Mouse (Mus musculus) layer of hippocampus, adult 2 months (tissue): Measurements from ENCODE around the gene Coq8b. TPM values are rescaled to one million over a fixed set of nuclear protein-coding genes. Genes with fewer than 3 reads are reported as not detected.

ENCODE experiments used
- DNase-seq, 2 experiments: peaks; one replicate each; pipeline ENCODE4 v3.0.0; 2022; ENCODE audit warnings: low spot score in 2 of 2
- H3K27ac ChIP-seq: fragments of 200-600 bp; 2 replicates; pipeline ENCODE4 v1.8.1; 2022
- H3K4me3 ChIP-seq: fragments of 200-600 bp; 2 replicates; pipeline ENCODE4 v1.8.1; 2022; ENCODE audit warnings: mild to moderate bottlenecking
- CTCF ChIP-seq: fragments of 200-600 bp; conservative IDR thresholded peaks from 2 replicates; pipeline ENCODE4 v1.8.1; 2022; ENCODE audit warnings: antibody characterized with exemption, mild to moderate bottlenecking, moderate library complexity
- total RNA-seq, 2 experiments: library from RNA; stranded (reverse); gene quantifications; 2 replicates each; pipeline ENCODE4 v1.2.3; 2021

Gene Coq8b
- total RNA-seq, 2 experiments from 2014 or later: 36.1 to 37.9 TPM

DNA sequence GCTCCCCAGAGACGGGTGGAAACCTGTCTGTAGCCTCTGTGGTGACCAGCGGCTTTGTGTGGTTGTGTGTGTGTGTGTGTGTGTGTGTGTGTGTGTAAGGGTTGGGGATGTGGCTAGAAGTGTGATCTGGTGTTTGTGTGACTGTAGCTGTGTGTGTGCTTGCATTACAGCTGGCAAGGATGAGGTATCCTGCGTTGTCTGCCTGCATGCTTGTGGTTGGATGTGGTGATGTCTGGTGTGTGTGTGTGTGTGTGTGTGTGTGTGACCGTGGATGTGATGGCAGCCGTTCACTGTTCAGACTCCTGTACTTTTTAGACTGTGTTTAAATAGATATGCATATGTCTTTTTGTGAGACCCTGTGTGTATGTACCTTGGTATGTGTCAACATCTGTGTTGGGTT, 26.9 kb downstream of the Coq8b start:
- no peak for TF ChIP-seq CTCF
- Histone ChIP-seq H3K27ac (peak overlapping the region; percentile 95), H3K4me3 (peak overlapping the region; percentile 89)
- no peak for DNase-seq

- Histone ChIP-seq H3K4me3 (peak overlapping the region; percentile 89), H3K27ac (peak overlapping the region; percentile 95)
- peak; percentile 43 to 71 for DNase-seq
- TF ChIP-seq CTCF: no peak
Measured at GRCm38 (mm10) chr7:27260856-27261255, 28.0 kb downstream of the Coq8b start.

- H3K27ac ChIP-seq: peak overlapping the region; percentile 95
- DNase-seq: peak in 1 of 2 experiments; percentile 38
- no peak for TF ChIP-seq CTCF
- no peak overlapping the region; the same call in 1 of the 2 replicates for H3K4me3 ChIP-seq
Measured at GRCm38 (mm10) chr7:27261888-27262287, 29.1 kb downstream of the Coq8b start.

- no peak for TF ChIP-seq CTCF
- H3K4me3 ChIP-seq: no peak overlapping the region
- H3K27ac ChIP-seq: peak overlapping the region; percentile 6; the same call in 1 of the 2 replicates
- no peak for DNase-seq
Measured at GRCm38 (mm10) chr7:27264761-27265160, 31.9 kb downstream of the Coq8b start.

GRCm38 (mm10) chr7:27266515-27267128, 33.8 kb downstream of the Coq8b start:
- H3K27ac ChIP-seq: peak overlapping the region; percentile 83
- no peak for TF ChIP-seq CTCF
- DNase-seq: peak; percentile 83 to 92
- H3K4me3 ChIP-seq: no peak overlapping the region

DNA sequence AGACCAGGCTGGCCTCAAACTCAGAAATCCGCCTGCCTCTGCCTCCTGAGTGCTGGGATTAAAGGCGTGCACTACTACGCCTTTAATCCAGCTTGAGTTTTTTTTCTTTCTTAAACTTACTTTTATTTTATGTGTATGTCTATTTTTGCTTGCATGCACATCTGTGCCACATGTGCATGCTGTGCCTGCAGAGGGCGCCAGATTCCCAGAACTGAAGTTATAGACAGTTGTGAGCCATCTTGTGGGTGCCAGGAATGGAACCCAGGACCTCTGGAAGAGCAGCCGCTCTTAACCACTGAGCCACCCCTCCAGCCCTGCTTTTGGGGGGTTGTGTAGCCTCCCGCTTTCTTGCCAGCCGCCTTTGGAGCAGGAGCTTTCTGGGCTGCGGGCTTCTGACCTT, 38.6 kb downstream of the Coq8b start:
- no peak overlapping the region for H3K4me3 ChIP-seq
- TF ChIP-seq CTCF: peak; percentile 42
- no peak overlapping the region for H3K27ac ChIP-seq
- DNase-seq: no peak

DNA sequence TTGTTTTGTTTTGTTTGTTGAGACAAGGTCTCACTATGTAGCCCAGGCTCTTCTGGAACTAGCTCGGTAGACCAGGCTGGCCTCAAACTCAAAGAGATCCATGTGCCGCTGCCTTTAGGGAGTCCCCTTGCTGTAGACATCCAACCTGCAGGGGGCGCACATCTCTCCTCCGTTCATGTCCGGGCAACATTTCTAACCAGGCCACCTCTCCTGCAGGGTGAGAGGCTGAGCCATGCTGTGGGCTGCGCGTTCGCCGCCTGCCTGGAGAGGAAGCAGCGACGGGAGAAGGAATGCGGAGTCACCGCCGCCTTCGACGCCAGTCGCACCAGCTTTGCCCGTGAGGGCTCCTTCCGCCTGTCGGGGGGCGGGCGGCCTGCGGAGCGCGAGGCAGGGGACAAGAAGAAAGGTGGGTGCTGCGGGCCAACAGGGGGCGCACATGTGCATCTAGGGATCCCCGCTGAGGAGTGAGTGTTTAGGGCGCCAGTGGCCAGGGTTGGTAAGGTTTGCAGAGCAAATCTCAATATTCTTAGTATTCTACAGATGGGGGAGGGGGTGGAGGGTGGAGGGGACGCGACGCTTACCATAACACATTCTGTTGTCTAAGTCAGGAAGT, 41.0 kb downstream of the Coq8b start:
- no peak overlapping the region for H3K4me3 ChIP-seq
- 0 out of 2 replicates have a peak overlapping the region, but pooled peaks have one; percentile 32 for H3K27ac ChIP-seq
- peak; percentile 58 for TF ChIP-seq CTCF
- no peak for DNase-seq

- no peak for TF ChIP-seq CTCF
- no peak overlapping the region for H3K4me3 ChIP-seq
- H3K27ac ChIP-seq: no peak overlapping the region
- no peak for DNase-seq
Measured at GRCm38 (mm10) chr7:27274916-27275315, 42.1 kb downstream of the Coq8b start.

DNA sequence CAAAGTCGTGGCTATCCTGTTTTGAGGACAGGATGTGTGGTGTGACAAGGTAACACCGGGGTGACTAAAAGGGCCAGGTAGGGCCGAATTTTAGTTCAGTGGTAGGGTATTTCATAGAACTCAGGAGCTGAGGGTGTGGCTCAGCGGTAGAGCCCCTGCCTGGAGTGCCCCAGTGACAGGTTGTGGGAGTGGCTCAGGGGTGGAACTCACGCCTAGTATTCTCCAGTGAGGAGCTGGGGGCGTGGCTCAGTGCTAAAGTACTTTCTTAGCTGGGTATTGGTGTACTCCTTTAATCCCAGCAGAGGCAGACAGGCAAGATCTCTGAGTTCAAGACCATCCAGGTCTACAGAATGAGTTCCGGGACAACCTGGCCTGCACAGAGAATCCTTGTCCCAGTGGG, 43.2 kb downstream of the Coq8b start:
- TF ChIP-seq CTCF: no peak
- DNase-seq: no peak
- H3K27ac ChIP-seq: no peak overlapping the region
- H3K4me3 ChIP-seq: no peak overlapping the region

DNA sequence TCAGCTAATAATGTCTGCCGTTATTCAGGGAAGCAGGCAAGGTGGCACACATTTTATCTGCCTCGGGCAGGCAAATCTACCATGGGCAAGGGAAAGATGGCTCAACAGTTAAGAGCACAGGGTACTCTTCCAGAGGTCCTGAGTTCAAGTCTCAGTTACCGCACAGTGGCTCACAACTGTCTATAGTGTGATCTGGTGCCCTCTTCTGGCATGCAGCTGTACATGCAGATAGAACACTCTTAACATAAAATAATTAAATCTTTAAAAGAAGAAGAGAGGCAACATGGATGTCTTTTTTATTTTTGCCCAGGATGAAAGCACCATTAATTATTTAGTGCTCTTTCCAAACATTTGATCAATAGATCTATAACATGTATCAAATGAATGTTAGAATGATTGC, 44.4 kb downstream of the Coq8b start:
- Histone ChIP-seq H3K4me3 (no peak overlapping the region), H3K27ac (no peak overlapping the region)
- TF ChIP-seq CTCF: peak; percentile 78
- DNase-seq: no peak

GRCm38 (mm10) chr7:27281717-27282116, 48.9 kb downstream of the Coq8b start:
- no peak for TF ChIP-seq CTCF
- no peak overlapping the region for H3K4me3 ChIP-seq
- DNase-seq: no peak
- no peak overlapping the region for H3K27ac ChIP-seq

DNA sequence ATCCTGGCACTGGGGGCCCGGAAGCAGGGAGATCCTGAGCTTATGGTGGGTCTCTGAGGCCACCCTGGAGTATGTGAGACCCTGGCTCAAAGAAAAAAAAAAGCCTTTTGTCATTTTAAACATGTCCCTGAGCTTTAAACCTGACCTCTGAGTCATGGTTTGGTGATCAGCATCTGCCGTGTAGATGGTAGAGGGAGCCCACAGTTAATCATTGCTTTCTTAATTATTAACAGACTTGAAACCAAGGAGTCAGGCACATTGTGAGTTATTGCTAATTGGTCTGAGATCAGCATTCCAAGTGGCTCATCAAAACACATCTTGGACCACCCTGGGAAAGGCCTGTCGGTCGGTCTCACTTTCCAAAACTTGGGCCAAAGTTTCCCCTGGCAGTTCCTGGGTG, 49.4 kb downstream of the Coq8b start:
- Histone ChIP-seq H3K27ac (no peak overlapping the region), H3K4me3 (no peak overlapping the region)
- no peak for TF ChIP-seq CTCF
- DNase-seq: no peak

DNA sequence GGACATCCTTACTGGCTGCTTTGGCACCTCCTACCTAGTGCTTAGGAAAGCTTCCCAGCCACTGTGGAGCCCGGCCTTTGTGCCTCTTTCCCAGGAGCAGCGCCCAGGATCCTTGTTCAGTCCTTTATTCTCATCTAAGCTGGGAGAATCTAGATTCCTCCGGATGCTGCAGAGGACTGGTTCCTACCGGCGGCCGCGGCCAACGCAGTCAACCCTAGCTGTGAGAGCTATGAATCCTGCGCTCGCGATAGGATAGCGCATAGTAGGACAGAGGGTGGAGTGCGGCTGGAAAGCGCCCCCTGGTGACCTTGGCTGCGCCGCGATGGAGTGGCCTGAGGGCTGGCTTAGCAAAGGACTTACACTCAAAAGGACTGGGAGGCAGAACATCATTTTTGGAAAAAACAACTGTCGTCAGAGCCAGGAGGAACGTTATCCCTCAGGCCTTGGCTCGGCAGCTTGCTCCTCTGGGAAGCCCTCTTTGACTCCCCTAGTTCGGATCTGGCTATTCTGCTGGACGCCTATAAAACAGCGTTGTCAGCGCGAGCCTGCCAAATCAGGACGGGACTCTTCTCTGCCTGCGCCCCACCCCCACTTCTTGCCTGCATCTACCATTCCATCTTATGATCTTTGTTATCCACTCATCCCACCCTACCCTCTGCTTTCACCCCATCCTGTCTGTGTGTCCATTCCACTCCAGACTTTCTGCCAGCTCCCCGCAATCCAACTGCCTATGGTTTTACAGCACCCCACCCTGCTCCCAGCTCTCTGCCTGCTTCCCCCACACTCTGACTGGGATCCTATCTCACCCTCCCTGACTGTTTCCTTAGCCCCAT, 52.3 kb downstream of the Coq8b start:
- peak; percentile 66 for TF ChIP-seq CTCF

More for the DNA sequence above, 52.3 kb downstream of the Coq8b start:
- DNase-seq: no peak
- no peak overlapping the region for H3K27ac ChIP-seq
- H3K4me3 ChIP-seq: no peak overlapping the region
